Mouse (Mus musculus): ENCODE measurements around the gene Mfsd2a. TPM values are rescaled to one million over a fixed set of nuclear protein-coding genes. Genes with fewer than 3 reads are reported as not detected.
A peak's percentile ranks its signal among the peaks of the same experiment; 100 is the strongest.

The Mfsd2a gene
- polyA plus RNA-seq, 1 experiment from 2014 or later: 22.5 TPM

DNA sequence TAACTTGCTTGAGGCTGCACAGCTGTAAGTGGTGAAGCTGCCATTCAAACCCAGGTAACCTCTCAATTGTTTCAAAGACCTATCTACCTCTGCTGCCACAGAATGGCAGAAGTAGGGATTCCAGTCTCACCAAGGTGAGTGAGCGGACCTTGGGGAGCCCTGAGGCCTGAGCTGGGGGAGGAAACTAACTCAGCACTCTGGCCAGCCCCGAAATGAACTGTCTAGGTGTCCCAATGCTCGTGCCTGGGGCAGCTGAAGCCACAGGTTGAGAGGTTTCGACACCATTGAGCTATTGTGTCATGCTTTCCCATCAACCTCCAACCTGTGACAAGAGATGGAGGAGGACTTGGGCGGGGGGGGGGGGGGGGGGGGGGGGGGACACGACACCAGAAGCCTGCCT, 4.7 kb downstream of the Mfsd2a start:
- Histone ChIP-seq H3K27me3 (ENCODE audit: control insufficient read depth, insufficient read depth, low read length) (no peaks in the 10 kb centered on the region), H3K4me1 (replicated peaks; ENCODE audit: control insufficient read depth, insufficient read depth, low read length) (peaks cover 23% of the 10 kb centered on the region)

DNA sequence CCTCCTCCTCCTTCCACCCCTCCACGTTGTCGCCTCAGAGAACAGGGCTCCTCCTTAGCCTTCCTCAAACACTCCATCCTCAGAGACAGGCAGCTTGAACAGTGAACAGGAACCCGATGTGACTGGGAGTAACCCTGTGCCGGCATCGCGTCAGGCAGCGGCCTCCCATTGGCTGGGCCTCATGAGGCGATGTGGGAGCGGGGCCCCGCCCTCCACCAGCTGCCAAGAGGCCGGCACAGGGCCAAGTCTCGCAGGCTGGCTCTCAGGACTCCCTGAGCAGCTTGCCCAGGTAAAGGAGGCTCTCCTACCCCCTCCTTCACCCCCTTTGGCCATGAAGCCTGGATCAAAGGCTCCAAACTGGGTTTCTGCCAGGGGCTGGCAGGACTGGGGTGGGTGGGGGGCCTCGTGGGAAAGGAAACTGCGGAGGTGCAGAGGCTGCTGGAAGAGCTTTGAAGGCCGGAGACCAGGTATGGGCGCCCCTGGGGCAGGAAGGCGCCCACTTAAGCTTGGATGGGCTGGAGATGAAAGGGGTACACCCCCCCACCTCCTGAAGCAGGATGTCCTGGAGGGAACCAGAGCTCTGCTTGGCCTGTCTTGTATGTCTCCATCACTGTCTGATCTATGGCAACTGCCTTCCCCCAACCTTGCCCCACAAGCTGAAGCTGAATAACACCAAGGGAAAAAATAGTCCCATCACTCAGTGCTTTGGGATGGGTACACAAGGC, 5.4 kb downstream of the Mfsd2a start:
- Histone ChIP-seq H3K9me3 (ENCODE audit: control insufficient read depth, low read length) (no peaks in the 10 kb centered on the region), H3K4me3 (ENCODE audit: low read depth, low read length) (peak overlapping the region; percentile 7; the same call in 1 of the 2 replicates), H3K36me3 (ENCODE audit: control insufficient read depth, insufficient read depth, low read length) (no peaks in the 10 kb centered on the region; the same call in 1 of the 2 replicates), H3K4me2 (ENCODE audit: low read depth, low read length, severe bottlenecking) (peak overlapping the region; percentile 42), H3K4me1 (replicated peaks; ENCODE audit: control insufficient read depth, insufficient read depth, low read length) (peaks cover 21% of the 10 kb centered on the region), H3K9ac (ENCODE audit: low read length) (peak overlapping the region; percentile 47), H3K27ac (ENCODE audit: low read depth, low read length) (peak overlapping the region; percentile 72), H3K27me3 (ENCODE audit: control insufficient read depth, insufficient read depth, low read length) (no peaks in the 10 kb centered on the region)
- DNase-seq (ENCODE audit: low spot score) (peak; percentile 94), ATAC-seq (replicated peaks; ENCODE audit: low FRiP score) (peak; percentile 95)
- 15% methylated on average over 17 of the region's 17 CpGs for WGBS

More for the DNA sequence above, 4.7 kb downstream of the Mfsd2a start:
- WGBS: 87% methylated on average over 4 of the region's 6 CpGs
- no peaks in the 10 kb centered on the region; the same call in 1 of the 2 replicates for H3K36me3 ChIP-seq (ENCODE audit: control insufficient read depth, insufficient read depth, low read length)
- no peak overlapping the region for H3K9ac ChIP-seq (ENCODE audit: low read length)
- DNase-seq (ENCODE audit: low spot score) (no peak), ATAC-seq (replicated peaks; ENCODE audit: low FRiP score) (no peak)
- no peaks in the 10 kb centered on the region for H3K9me3 ChIP-seq (ENCODE audit: control insufficient read depth, low read length)
- no peak overlapping the region for H3K4me2 ChIP-seq (ENCODE audit: low read depth, low read length, severe bottlenecking)
- no peak overlapping the region; the same call in 1 of the 2 replicates for H3K27ac ChIP-seq (ENCODE audit: low read depth, low read length)
- no peak overlapping the region for H3K4me3 ChIP-seq (ENCODE audit: low read depth, low read length)

DNA sequence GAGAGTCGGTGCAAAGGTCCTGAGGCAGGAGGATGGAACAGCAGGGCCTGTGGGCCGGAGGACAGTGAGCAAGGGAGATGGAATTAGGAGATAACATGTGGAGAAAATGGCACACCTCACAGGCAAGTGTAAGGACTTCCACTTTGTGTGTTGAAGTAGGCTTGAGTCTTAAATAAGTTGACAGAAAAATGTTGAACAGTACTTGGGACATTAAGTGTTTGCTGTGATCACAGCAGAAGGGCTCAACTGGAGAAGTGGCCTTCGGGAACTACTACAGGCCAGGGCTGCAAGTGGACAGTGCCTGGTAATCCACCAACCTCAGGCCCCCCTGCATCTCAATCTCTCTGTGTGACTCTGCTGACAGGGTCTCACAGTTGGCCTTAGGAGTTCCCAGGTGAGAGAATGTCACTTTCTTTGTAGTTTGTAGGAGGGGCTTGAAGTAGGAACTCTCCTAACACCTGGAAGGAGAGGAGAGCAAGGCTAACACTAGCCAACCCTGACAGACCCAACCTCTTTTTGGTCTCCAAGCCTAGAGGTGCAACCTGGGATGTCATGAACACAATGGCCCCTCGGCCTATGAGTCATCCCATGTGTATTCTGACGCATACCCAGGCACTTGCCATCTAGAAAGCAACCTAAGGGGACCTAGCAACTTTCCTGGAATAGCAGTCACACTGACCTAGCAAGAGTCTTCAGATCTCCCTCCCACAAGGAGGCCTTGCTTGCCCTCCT, 6.1 kb downstream of the Mfsd2a start:
- ATAC-seq (replicated peaks; ENCODE audit: low FRiP score) (peak; percentile 4), DNase-seq (ENCODE audit: low spot score) (no peak)
- H3K27ac ChIP-seq (ENCODE audit: low read depth, low read length): peak overlapping the region; percentile 72
- peaks cover 19% of the 10 kb centered on the region for H3K4me1 ChIP-seq (replicated peaks; ENCODE audit: control insufficient read depth, insufficient read depth, low read length)
- H3K4me3 ChIP-seq (ENCODE audit: low read depth, low read length): peak overlapping the region; percentile 7; the same call in 1 of the 2 replicates
- 66% methylated on average over 5 of the region's 5 CpGs for WGBS
- H3K9ac ChIP-seq (ENCODE audit: low read length): peak overlapping the region; percentile 47
- H3K36me3 ChIP-seq (ENCODE audit: control insufficient read depth, insufficient read depth, low read length): peaks cover 3% of the 10 kb centered on the region; the same call in 1 of the 2 replicates
- H3K9me3 ChIP-seq (ENCODE audit: control insufficient read depth, low read length): no peaks in the 10 kb centered on the region
- H3K4me2 ChIP-seq (ENCODE audit: low read depth, low read length, severe bottlenecking): peak overlapping the region; percentile 42
- H3K27me3 ChIP-seq (ENCODE audit: control insufficient read depth, insufficient read depth, low read length): no peaks in the 10 kb centered on the region

DNA sequence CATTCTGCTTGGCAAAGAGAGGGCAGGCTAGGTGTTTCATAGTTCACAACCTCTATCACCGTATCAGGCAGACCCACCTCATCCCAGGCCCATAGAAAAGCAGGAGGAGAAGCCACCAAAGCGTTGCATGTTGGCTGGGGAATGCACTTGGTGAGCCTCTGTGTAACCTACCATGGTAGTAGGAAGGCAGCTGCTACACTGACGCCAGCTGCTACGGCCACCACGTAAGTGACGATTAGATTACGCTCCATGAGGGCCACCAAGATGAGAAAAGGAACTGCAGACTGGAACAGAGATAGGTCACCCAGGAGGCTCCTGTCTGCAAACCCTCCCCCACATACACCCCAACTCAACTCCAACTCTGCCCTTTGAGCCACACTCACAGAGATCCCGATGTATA, 11.9 kb downstream of the Mfsd2a start:
- Histone ChIP-seq H3K9ac (ENCODE audit: low read length) (no peak overlapping the region), H3K4me2 (ENCODE audit: low read depth, low read length, severe bottlenecking) (no peak overlapping the region), H3K9me3 (ENCODE audit: control insufficient read depth, low read length) (no peaks in the 10 kb centered on the region), H3K27ac (ENCODE audit: low read depth, low read length) (no peak overlapping the region), H3K4me3 (ENCODE audit: low read depth, low read length) (no peak overlapping the region), H3K36me3 (ENCODE audit: control insufficient read depth, insufficient read depth, low read length) (peaks cover 3% of the 10 kb centered on the region), H3K27me3 (ENCODE audit: control insufficient read depth, insufficient read depth, low read length) (no peaks in the 10 kb centered on the region), H3K4me1 (replicated peaks; ENCODE audit: control insufficient read depth, insufficient read depth, low read length) (no peaks in the 10 kb centered on the region)
- ATAC-seq (replicated peaks; ENCODE audit: low FRiP score): no peak
- WGBS: 89% methylated on average over 8 of the region's 8 CpGs
- DNase-seq (ENCODE audit: low spot score): no peak

DNA sequence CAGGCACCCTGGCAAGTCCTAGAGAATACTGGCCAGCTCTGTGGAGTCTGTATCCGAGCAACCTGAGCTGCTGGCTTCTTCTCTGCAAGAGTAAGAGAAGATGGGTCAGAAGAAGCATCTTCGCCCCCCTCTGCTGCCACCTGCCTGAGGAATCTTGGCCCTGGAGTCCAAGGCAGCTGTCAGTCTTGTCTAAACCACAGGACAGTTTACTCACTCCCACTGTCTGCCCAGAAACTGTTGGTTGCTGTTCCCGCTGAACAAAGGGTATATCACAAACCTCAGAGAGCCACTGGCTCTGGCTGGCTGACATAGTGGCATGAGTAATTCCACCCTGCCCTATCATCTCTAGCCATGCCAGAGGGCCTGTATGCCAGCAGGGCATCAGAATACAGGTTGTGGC, 13.8 kb downstream of the Mfsd2a start:
- Histone ChIP-seq H3K4me3 (ENCODE audit: low read depth, low read length) (no peak overlapping the region), H3K27me3 (ENCODE audit: control insufficient read depth, insufficient read depth, low read length) (no peaks in the 10 kb centered on the region), H3K36me3 (ENCODE audit: control insufficient read depth, insufficient read depth, low read length) (peaks cover 3% of the 10 kb centered on the region), H3K27ac (ENCODE audit: low read depth, low read length) (no peak overlapping the region), H3K4me2 (ENCODE audit: low read depth, low read length, severe bottlenecking) (no peak overlapping the region), H3K9ac (ENCODE audit: low read length) (no peak overlapping the region), H3K9me3 (ENCODE audit: control insufficient read depth, low read length) (no peaks in the 10 kb centered on the region), H3K4me1 (replicated peaks; ENCODE audit: control insufficient read depth, insufficient read depth, low read length) (no peaks in the 10 kb centered on the region)
- no peak for ATAC-seq (replicated peaks; ENCODE audit: low FRiP score)
- no peak for DNase-seq (ENCODE audit: low spot score)
- WGBS: 94% methylated on average over 3 of the region's 3 CpGs

DNA sequence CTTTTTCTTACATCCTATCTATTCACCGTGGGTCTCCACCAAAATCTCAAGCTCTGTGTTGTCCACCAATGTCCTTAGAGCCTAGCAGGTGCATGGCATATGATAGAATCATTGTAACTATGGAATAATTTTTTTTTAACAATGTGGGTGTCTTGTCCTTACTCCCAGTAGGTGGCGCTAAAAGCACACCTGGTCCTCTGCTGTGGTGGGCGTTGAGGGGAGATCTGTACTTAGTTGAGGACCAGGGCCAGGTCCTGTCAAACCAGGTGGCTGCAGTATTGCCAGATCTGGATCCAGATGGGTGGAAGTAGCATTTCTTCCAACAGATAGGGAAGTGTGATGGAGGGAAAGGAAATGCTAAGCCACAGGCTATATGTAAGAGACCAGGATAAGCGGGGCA, 16.6 kb downstream of the Mfsd2a start:
- H3K4me2 ChIP-seq (ENCODE audit: low read depth, low read length, severe bottlenecking): no peak overlapping the region
- H3K36me3 ChIP-seq (ENCODE audit: control insufficient read depth, insufficient read depth, low read length): no peaks in the 10 kb centered on the region; the same call in 1 of the 2 replicates
- peak; percentile 56 for DNase-seq (ENCODE audit: low spot score)
- H3K4me3 ChIP-seq (ENCODE audit: low read depth, low read length): no peak overlapping the region
- ATAC-seq (replicated peaks; ENCODE audit: low FRiP score): peak; percentile 64
- H3K27ac ChIP-seq (ENCODE audit: low read depth, low read length): no peak overlapping the region
- H3K27me3 ChIP-seq (ENCODE audit: control insufficient read depth, insufficient read depth, low read length): no peaks in the 10 kb centered on the region
- H3K9ac ChIP-seq (ENCODE audit: low read length): no peak overlapping the region
- no peaks in the 10 kb centered on the region for H3K4me1 ChIP-seq (replicated peaks; ENCODE audit: control insufficient read depth, insufficient read depth, low read length)
- WGBS: 27% methylated on average over 4 of the region's 4 CpGs
- no peaks in the 10 kb centered on the region for H3K9me3 ChIP-seq (ENCODE audit: control insufficient read depth, low read length)

DNA sequence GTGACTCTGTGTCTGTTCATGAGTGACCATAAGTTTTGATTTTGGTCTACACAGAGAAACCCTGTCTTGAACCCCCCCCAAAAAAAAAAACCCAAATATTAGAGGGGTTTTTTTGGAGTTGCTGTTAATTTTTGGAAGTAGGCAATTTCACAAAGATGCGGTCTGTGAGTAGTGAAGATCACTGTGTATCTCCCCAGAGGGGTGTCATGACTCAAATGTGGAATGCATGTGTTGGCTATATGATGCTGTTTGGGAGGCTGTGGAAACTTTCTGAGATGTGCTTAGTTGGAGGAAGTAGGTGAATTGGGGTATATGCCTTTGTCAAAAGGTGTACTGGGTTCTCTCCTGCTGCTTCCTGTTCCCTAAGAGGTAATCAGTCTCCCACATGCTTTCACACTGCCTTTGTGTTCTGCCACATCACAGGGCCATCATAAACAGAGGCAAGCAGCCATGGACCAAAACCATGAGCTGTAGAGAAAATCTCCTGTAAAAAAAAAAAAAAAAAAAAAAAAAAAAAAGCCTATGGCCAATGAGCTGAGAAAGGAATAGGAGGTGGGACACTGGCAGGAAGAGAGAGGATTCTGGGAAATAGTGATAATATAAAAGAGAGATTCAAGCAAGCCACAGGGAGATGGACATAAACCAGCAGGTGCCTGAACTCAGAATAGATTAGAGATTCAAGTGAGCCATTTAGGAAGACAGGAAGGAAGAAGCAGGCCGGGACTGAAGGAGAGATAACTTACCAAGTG, 21.8 kb downstream of the Mfsd2a start:
- Histone ChIP-seq H3K36me3 (ENCODE audit: control insufficient read depth, insufficient read depth, low read length) (no peaks in the 10 kb centered on the region), H3K4me2 (ENCODE audit: low read depth, low read length, severe bottlenecking) (no peak overlapping the region), H3K4me1 (replicated peaks; ENCODE audit: control insufficient read depth, insufficient read depth, low read length) (no peaks in the 10 kb centered on the region), H3K4me3 (ENCODE audit: low read depth, low read length) (no peak overlapping the region), H3K27me3 (ENCODE audit: control insufficient read depth, insufficient read depth, low read length) (no peaks in the 10 kb centered on the region), H3K9me3 (ENCODE audit: control insufficient read depth, low read length) (no peaks in the 10 kb centered on the region), H3K27ac (ENCODE audit: low read depth, low read length) (no peak overlapping the region), H3K9ac (ENCODE audit: low read length) (no peak overlapping the region)
- WGBS: 88% methylated on average over 2 of the region's 2 CpGs
- no peak for DNase-seq (ENCODE audit: low spot score)
- ATAC-seq (replicated peaks; ENCODE audit: low FRiP score): no peak

DNA sequence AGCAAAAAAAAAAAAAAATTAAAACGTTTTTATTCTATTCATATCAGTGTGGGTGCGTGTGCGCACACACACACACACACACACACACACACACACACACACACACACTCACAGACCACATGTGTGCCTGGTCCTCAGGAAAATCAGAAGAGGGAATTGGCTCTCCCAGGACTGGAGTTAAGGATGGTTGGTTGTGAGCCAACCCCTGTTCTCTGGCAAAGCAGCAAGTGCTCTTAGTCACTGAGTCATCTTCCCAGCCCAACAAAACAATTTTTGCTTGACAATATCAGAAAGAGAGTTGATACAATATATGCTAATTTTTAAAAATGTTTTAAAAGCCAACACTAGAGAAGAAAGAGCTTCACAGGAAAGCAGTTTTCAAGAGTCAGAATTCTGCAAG, 23.5 kb downstream of the Mfsd2a start:
- H3K36me3 ChIP-seq (ENCODE audit: control insufficient read depth, insufficient read depth, low read length): no peaks in the 10 kb centered on the region
- no peaks in the 10 kb centered on the region for H3K9me3 ChIP-seq (ENCODE audit: control insufficient read depth, low read length)
- ATAC-seq (replicated peaks; ENCODE audit: low FRiP score): no peak
- WGBS: 88% methylated on average over 3 of the region's 3 CpGs
- H3K4me2 ChIP-seq (ENCODE audit: low read depth, low read length, severe bottlenecking): no peak overlapping the region
- no peak overlapping the region for H3K27ac ChIP-seq (ENCODE audit: low read depth, low read length)
- no peak overlapping the region for H3K4me3 ChIP-seq (ENCODE audit: low read depth, low read length)
- H3K9ac ChIP-seq (ENCODE audit: low read length): no peak overlapping the region
- DNase-seq (ENCODE audit: low spot score): no peak
- H3K27me3 ChIP-seq (ENCODE audit: control insufficient read depth, insufficient read depth, low read length): no peaks in the 10 kb centered on the region
- H3K4me1 ChIP-seq (replicated peaks; ENCODE audit: control insufficient read depth, insufficient read depth, low read length): no peaks in the 10 kb centered on the region
